Mouse (Mus musculus): ENCODE measurements around the gene Atp1a3. TPM values are rescaled to one million over a fixed set of nuclear protein-coding genes. Genes with fewer than 3 reads are reported as not detected.

Gene Atp1a3
- polyA plus RNA-seq, 1 experiment from 2014 or later, result 1.5 TPM

DNA sequence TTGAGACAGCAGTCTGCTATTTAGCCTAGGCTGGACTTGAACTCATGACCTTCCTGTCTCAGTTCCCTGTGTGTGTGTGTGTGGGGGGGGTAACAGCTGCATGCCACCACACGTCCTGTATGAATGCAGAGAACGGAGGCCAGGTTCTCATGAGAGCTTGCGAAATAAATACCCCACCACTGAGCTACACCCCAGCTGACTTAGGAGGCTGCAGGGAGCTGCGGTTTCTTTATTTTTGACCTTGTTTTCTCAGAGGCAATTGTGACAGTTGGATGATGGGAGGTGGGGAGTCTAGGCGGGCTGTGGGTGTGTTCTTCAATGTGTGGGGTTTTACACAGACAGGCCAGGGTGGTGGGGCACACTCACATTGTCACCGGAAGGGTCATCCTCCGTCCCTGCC is 5.5 kb downstream of the Atp1a3 start:
- Histone ChIP-seq H3K4me2 (no peak overlapping the region), H3K9me3 (no peaks in the 10 kb centered on the region), H3K9ac (no peak overlapping the region), H3K4me1 (peaks cover under 1% of the 10 kb centered on the region; the same call in 1 of the 2 replicates), H3K36me3 (no peaks in the 10 kb centered on the region), H3K4me3 (no peak overlapping the region), H3K27ac (no peak overlapping the region), H3K27me3 (peaks cover 26% of the 10 kb centered on the region)
- 59% methylated on average over 7 of the region's 7 CpGs for WGBS
- no peak for ATAC-seq (ENCODE audit: insufficient number of reproducible peaks, low FRiP score, low TSS enrichment, low read depth)

DNA sequence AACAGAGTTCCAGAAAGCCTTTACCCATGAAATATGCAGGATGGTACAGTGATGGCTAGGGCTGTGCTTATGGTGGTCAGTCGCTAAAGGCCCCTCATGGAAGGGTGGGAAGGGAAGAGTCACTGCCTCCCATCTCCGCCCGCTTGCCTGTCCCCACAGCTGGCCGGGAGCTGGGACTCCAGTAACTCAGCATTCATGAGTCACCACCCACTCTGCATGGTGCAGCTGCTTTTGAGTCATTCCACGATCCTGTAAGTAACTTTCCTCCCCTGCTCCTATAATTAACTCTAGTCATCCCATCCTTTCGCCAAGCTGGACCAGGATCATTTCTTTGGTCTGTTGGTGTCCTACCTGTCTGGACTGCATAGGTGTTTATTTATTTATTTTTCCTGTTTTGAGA is 12.7 kb downstream of the Atp1a3 start:
- H3K27ac ChIP-seq, result no peak overlapping the region
- WGBS, result 68% methylated on average over 6 of the region's 6 CpGs

DNA sequence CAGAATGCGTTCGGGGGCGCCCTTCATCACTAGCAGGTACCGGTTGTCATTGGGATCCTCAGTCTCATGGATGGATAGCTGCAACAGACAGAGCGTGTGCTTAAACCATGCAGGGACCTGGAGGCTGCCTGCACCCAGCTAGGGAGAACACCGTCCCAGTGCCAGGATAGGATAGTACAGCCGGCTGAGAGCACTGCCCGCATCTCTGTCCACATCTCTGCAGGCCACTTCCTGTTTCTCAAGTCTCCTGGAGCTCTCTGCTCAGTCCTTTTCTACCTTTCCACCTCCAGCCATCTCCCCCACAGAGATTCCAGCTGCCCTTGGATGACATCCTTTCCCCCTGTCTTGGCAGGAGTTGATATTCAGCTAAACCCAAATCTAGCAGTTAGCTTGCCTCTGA is 15.3 kb downstream of the Atp1a3 start:
- no peak for ATAC-seq (ENCODE audit: insufficient number of reproducible peaks, low FRiP score, low TSS enrichment, low read depth)
- Histone ChIP-seq H3K4me3 (no peak overlapping the region), H3K27me3 (peaks cover 6% of the 10 kb centered on the region), H3K36me3 (no peaks in the 10 kb centered on the region), H3K4me2 (no peak overlapping the region), H3K9ac (no peak overlapping the region), H3K27ac (no peak overlapping the region), H3K4me1 (no peaks in the 10 kb centered on the region), H3K9me3 (no peaks in the 10 kb centered on the region)
- 85% methylated on average over 8 of the region's 8 CpGs for WGBS

More for the DNA sequence above, 12.7 kb downstream of the Atp1a3 start:
- no peak overlapping the region for H3K4me2 ChIP-seq
- no peak overlapping the region for H3K4me3 ChIP-seq
- no peaks in the 10 kb centered on the region for H3K4me1 ChIP-seq
- ATAC-seq (ENCODE audit: insufficient number of reproducible peaks, low FRiP score, low TSS enrichment, low read depth), result no peak
- no peaks in the 10 kb centered on the region for H3K36me3 ChIP-seq
- no peak overlapping the region for H3K9ac ChIP-seq
- H3K27me3 ChIP-seq, result peaks cover 6% of the 10 kb centered on the region
- H3K9me3 ChIP-seq, result no peaks in the 10 kb centered on the region

DNA sequence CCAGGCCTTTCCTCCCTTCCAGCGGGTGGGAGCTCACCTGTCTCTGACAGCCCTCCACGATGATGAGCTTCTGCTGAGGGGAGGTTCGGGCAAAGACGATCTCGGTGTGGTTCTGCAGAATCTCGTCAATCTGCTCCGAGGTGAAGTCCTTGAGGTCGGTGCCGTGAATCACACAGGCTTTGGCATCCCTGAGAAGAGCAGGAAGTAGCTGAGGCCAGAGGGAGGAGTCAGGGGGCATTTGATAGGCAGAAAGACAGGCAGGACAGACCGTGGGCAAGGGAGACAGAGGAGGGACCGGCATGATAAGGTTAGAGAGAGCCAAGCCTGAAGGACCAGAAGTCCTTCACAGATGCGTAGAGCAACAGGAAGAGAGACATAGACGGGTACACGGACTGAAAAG is 17.8 kb downstream of the Atp1a3 start:
- Histone ChIP-seq H3K9ac (no peak overlapping the region), H3K36me3 (no peaks in the 10 kb centered on the region), H3K27me3 (peaks cover 1% of the 10 kb centered on the region; the same call in 1 of the 2 replicates), H3K4me2 (no peak overlapping the region), H3K9me3 (no peaks in the 10 kb centered on the region), H3K4me3 (no peak overlapping the region), H3K27ac (no peak overlapping the region), H3K4me1 (no peaks in the 10 kb centered on the region)
- no peak for ATAC-seq (ENCODE audit: insufficient number of reproducible peaks, low FRiP score, low TSS enrichment, low read depth)
- 79% methylated on average over 14 of the region's 14 CpGs for WGBS

DNA sequence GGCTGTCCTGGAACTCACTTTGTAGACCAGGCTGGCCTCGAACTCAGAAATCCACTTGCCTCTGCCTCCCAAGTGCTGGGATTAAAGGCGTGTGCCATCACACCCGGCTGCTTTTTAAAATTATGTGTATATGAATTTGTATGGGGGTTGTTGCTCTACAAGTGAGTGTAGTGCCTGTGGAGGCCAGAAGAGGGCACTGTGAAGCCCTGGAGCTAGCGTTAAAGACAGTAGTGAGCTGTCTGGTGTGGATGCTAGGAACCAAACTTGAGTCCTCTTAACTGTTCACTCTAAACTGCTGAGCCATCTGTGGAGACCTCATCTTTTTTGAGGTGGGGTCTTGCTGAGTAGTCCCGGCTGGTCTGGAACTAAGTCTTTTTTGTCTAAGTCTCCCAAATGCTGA is 20.0 kb downstream of the Atp1a3 start:
- ATAC-seq (ENCODE audit: insufficient number of reproducible peaks, low FRiP score, low TSS enrichment, low read depth), result no peak
- Histone ChIP-seq H3K27ac (no peak overlapping the region), H3K4me1 (no peaks in the 10 kb centered on the region), H3K36me3 (no peaks in the 10 kb centered on the region), H3K9me3 (no peaks in the 10 kb centered on the region), H3K27me3 (no peaks in the 10 kb centered on the region), H3K4me2 (no peak overlapping the region), H3K9ac (no peak overlapping the region), H3K4me3 (no peak overlapping the region)
- WGBS, result 71% methylated on average over 5 of the region's 5 CpGs

DNA sequence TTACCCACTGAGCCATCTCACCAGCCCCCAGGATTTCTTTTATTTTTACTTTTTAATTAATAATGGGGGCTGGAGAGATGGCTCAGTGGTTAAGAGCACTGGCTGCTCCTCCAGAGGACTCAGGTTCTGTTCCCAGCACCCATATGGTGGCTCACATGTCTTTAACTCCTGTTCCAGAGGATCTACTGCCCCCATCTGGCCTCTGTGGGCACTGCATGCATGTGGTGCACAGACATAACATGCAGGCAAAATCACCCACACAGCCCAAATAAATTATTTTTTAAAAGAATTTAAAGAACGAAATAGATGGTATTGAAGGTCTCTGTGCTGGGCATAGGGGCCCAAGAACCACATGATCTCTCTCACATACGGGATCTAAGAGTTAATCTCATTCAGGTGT is 21.5 kb downstream of the Atp1a3 start:
- Histone ChIP-seq H3K4me2 (no peak overlapping the region), H3K4me1 (no peaks in the 10 kb centered on the region), H3K9me3 (no peaks in the 10 kb centered on the region), H3K4me3 (no peak overlapping the region), H3K36me3 (no peaks in the 10 kb centered on the region), H3K27me3 (no peaks in the 10 kb centered on the region), H3K27ac (no peak overlapping the region), H3K9ac (no peak overlapping the region)
- no peak for ATAC-seq (ENCODE audit: insufficient number of reproducible peaks, low FRiP score, low TSS enrichment, low read depth)
- 94% methylated on average over 2 of the region's 2 CpGs for WGBS

DNA sequence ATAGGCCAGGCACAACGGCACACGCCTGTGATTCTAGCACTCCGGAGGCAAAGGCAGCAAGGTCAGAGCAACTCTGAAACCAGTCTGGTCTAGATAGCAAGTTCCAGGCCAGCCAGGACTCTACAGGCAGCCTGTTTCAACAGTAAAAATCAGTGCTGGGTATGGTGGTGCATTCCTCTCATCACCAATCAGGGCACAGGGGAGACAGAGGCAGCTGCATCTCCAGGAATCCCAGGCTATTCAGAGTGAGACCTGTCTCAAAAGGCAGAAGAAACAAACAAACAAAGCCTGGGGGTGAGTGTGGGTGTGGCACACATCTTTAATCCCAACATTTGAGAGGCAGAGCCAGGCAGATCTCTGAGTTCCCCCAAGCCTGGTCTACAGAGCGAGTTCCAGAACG is 22.4 kb downstream of the Atp1a3 start:
- Histone ChIP-seq H3K27ac (no peak overlapping the region), H3K9ac (no peak overlapping the region), H3K36me3 (no peaks in the 10 kb centered on the region), H3K27me3 (no peaks in the 10 kb centered on the region), H3K9me3 (no peaks in the 10 kb centered on the region), H3K4me2 (no peak overlapping the region), H3K4me3 (no peak overlapping the region), H3K4me1 (no peaks in the 10 kb centered on the region)
- no peak for ATAC-seq (ENCODE audit: insufficient number of reproducible peaks, low FRiP score, low TSS enrichment, low read depth)
- WGBS, result 79% methylated on average over 5 of the region's 5 CpGs

DNA sequence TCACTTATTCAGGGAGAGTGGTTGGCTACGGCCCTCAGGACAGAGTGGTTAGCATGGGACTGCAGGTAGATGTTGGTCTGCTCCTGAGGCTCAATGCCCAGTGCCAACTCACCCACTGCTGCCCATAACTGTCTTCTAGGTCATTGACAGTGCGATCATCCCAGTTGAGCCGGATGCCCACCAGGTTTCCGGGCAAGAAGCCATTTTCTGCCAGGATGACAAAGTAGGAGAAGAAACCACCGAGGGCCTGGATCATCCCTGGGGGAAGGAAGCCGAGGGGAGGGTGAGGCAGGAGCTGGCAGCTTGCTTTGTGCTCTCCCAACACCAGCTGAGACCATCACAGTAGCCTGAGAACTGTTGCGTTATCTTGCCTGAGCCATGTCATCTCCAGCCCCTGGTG is 25.3 kb downstream of the Atp1a3 start:
- Histone ChIP-seq H3K9ac (no peak overlapping the region), H3K4me2 (no peak overlapping the region), H3K4me1 (no peaks in the 10 kb centered on the region), H3K27ac (no peak overlapping the region), H3K4me3 (no peak overlapping the region), H3K36me3 (no peaks in the 10 kb centered on the region), H3K27me3 (no peaks in the 10 kb centered on the region), H3K9me3 (no peaks in the 10 kb centered on the region)
- 76% methylated on average over 7 of the region's 7 CpGs for WGBS
- ATAC-seq (ENCODE audit: insufficient number of reproducible peaks, low FRiP score, low TSS enrichment, low read depth), result no peak

DNA sequence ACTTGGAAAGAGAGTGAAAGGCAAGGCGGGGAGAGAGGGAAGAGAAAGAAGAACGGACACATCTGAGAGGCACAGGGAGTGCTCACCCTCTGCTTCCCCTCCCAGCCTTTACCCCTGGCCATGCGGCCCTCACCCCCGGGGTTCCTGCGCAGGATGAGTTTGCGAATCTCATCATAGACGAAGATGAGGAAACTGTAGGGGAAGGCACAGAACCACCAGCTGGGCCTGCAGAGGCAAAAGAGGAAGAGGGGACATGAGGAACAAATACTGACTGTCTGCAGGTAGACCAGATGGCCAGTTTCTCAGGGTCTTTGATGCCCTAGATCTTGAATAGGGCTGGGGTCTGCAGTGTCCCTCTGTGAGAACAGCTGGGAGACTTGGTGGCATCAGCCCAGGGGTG is 27.0 kb downstream of the Atp1a3 start:
- H3K27me3 ChIP-seq, result no peaks in the 10 kb centered on the region
- H3K4me1 ChIP-seq, result no peaks in the 10 kb centered on the region
- 77% methylated on average over 7 of the region's 7 CpGs for WGBS
- H3K9ac ChIP-seq, result no peak overlapping the region
- H3K36me3 ChIP-seq, result no peaks in the 10 kb centered on the region
- ATAC-seq (ENCODE audit: insufficient number of reproducible peaks, low FRiP score, low TSS enrichment, low read depth), result no peak
- no peak overlapping the region for H3K4me2 ChIP-seq
- no peak overlapping the region for H3K4me3 ChIP-seq
- H3K27ac ChIP-seq, result no peak overlapping the region
- H3K9me3 ChIP-seq, result no peaks in the 10 kb centered on the region

DNA sequence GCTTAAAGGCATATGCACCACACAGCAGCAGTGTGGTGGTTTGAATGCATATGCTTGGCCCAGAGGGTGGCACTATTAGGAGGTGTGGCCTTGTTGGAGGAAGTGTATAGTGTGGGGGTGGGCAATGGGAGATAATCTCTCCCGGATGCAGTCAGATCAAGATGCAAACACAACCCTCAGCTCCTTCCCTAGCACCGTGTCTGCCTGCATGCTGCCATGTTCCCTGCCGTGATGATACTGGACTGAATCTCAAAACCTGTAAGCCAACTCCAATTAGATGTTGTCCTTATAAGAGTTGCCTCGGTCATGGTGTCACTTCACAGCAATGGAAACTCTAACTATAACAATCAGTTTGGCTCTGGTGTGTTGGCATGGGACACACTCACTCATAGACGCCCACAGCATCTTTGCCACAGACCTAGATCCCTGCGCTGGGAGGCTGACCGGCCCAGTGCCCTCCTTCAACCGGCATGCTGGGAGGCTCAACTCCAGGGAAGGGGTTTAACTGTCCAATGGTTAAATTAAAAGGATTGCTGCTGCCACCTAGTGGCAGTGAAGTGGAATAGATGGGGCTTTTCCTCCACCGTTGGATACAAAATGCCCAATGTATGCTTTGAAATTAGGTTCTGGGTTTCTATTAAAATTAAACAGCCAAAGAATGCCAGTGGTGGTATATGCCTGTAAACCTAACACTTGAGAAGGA is 30.7 kb downstream of the Atp1a3 start:
- Histone ChIP-seq H3K9ac (no peak overlapping the region), H3K36me3 (peaks cover under 1% of the 10 kb centered on the region; the same call in 1 of the 2 replicates), H3K4me1 (peaks cover 12% of the 10 kb centered on the region), H3K9me3 (no peaks in the 10 kb centered on the region), H3K27ac (no peak overlapping the region), H3K27me3 (no peaks in the 10 kb centered on the region), H3K4me2 (no peak overlapping the region), H3K4me3 (no peak overlapping the region)
- no peak for ATAC-seq (ENCODE audit: insufficient number of reproducible peaks, low FRiP score, low TSS enrichment, low read depth)
- WGBS, result 31% methylated on average over 9 of the region's 9 CpGs

DNA sequence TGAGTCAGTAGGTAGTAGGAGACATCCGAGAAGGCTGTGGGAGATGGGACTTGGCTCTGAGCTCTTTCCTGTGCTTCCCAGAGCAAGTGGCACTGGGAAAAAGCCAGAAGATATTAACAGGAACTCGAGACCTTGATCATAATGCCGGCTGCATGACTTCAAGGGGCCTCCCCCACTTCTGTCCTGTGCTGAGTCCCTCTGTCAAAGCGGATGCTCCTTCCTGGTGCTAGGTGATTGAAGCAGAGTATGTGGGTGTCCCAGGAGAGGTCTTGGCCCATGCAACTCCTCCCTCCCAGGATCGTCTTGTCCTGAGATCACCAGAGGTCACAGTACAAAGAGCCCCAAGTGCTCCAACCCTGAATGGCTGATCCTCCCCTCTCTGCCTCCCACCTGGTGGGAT is 31.9 kb downstream of the Atp1a3 start:
- Histone ChIP-seq H3K9me3 (no peaks in the 10 kb centered on the region), H3K27me3 (no peaks in the 10 kb centered on the region), H3K4me3 (no peak overlapping the region), H3K27ac (no peak overlapping the region), H3K4me2 (no peak overlapping the region), H3K36me3 (peaks cover 7% of the 10 kb centered on the region; the same call in 1 of the 2 replicates), H3K4me1 (peaks cover 12% of the 10 kb centered on the region), H3K9ac (no peak overlapping the region)
- WGBS, result 65% methylated on average over 5 of the region's 5 CpGs
- no peak for ATAC-seq (ENCODE audit: insufficient number of reproducible peaks, low FRiP score, low TSS enrichment, low read depth)

DNA sequence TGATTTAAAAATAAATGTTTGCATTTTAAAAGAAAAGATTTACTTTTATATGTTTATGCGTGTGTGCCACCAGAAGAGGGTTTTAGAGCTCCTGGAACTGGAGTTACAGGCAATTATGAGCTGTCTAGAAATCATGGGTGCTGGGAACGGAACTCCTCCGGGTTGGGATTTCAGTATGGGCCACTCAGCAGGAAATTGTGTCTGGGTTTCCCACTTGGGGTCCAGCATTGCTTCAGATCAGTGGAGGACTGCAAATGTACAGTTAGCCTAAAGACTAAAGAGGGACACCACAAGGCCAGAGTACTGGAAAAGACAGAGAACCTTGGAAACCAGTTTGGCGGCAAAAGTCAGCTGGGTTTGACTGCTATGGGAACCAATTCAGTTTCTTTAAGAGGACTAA is 32.5 kb downstream of the Atp1a3 start:
- H3K4me2 ChIP-seq, result no peak overlapping the region
- no peak for ATAC-seq (ENCODE audit: insufficient number of reproducible peaks, low FRiP score, low TSS enrichment, low read depth)
- H3K9ac ChIP-seq, result no peak overlapping the region
- H3K36me3 ChIP-seq, result peaks cover 7% of the 10 kb centered on the region; the same call in 1 of the 2 replicates
- no peaks in the 10 kb centered on the region for H3K9me3 ChIP-seq
- H3K27ac ChIP-seq, result no peak overlapping the region
- H3K4me3 ChIP-seq, result no peak overlapping the region
- H3K4me1 ChIP-seq, result peaks cover 12% of the 10 kb centered on the region
- 76% methylated on average over 4 of the region's 4 CpGs for WGBS
- no peaks in the 10 kb centered on the region for H3K27me3 ChIP-seq
